Mouse (Mus musculus): ENCODE measurements at regions not wholly inside any gene's neighbourhood (a gene's known extent, or its start where the extent isn't known, plus 50 kb on each side); places are given as distances from the start of the nearest gene placed in this dataset.

DNA sequence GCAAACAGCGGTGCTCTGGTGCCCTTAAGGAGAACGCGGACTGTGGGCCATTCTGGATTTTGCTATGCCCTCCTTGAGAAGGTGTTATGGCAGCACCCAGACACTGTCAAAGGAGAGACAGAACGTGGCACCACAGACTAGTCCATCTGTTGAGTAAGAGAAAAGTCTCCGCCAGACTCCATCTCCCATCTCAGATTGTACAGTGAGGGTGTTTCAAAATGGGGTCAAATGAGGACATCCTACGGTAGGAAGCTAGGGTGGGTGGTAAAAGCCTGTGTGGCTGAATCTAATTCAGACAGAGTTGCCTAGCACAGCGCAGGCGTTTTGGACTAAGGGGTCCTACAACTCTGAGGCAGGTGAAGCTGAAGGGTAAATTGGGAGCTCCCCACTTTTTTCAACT is 366.1 kb downstream of the Abcc12 start:
- no peaks in the 10 kb centered on the region for H3K9me3 ChIP-seq
- H3K4me3 ChIP-seq, result no peak overlapping the region
- H3K9ac ChIP-seq, result no peak overlapping the region
- no peak overlapping the region for H3K4me2 ChIP-seq
- H3K27me3 ChIP-seq (replicated peaks), result no peaks in the 10 kb centered on the region
- H3K27ac ChIP-seq (replicated peaks), result no peak overlapping the region
- no peaks in the 10 kb centered on the region for H3K36me3 ChIP-seq
- 84% methylated on average over 8 of the region's 8 CpGs for WGBS
- ATAC-seq (ENCODE audit: extremely low read depth, insufficient number of reproducible peaks, low FRiP score, low TSS enrichment), result no peak
- no peaks in the 10 kb centered on the region for H3K4me1 ChIP-seq

DNA sequence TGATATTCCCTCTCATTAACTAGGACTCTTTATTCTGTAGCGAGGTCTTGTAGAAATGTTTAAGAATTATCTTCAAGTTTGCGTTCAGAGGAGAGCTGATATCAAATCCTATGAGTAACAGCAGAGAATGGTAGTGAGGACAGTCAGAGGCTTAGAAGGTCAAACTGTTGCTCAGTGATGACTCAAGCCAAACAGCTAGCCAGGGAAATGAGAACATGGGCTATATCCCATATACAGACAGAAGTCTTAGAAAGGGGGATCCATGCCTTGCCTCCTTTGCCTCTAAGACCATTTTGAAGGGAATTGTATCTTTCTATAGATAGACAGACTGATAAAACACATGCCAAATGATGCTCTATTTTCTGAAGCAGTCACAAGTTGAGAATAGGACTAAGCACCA is 368.0 kb downstream of the Abcc12 start:
- Histone ChIP-seq H3K27me3 (replicated peaks) (no peaks in the 10 kb centered on the region), H3K36me3 (no peaks in the 10 kb centered on the region), H3K4me2 (no peak overlapping the region), H3K27ac (replicated peaks) (no peak overlapping the region), H3K4me1 (no peaks in the 10 kb centered on the region), H3K4me3 (no peak overlapping the region), H3K9ac (no peak overlapping the region), H3K9me3 (no peaks in the 10 kb centered on the region)
- WGBS, result 74% methylated on average over 2 of the region's 2 CpGs
- ATAC-seq (ENCODE audit: extremely low read depth, insufficient number of reproducible peaks, low FRiP score, low TSS enrichment), result no peak

DNA sequence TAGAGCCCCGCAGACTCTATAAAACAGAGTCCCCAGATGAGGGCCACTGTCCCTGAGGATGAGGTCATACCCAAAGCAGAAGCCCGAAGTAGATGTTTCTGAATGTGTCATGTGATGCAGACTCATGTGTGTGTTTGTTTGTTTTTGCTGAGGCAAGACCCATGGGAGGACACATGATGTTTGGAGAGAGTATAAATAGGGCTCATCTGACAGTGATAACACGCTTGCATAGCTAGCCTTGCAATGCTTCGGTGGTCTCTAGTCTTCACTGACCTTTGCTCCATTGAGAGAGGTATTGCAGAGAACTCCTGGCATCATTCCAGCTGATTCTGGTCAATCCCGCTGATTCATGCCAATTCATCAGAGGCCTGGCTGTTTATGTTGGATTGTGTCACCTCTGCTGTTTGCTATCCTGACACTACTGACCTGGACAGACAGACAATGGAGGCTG is 368.1 kb downstream of the Phkb start:
- Histone ChIP-seq H3K4me2 (no peak overlapping the region), H3K4me1 (no peaks in the 10 kb centered on the region), H3K27me3 (replicated peaks) (no peaks in the 10 kb centered on the region), H3K4me3 (no peak overlapping the region), H3K27ac (replicated peaks) (no peak overlapping the region), H3K9ac (no peak overlapping the region), H3K9me3 (no peaks in the 10 kb centered on the region), H3K36me3 (no peaks in the 10 kb centered on the region)
- WGBS, result 53% methylated on average over 5 of the region's 5 CpGs
- ATAC-seq (ENCODE audit: extremely low read depth, insufficient number of reproducible peaks, low FRiP score, low TSS enrichment), result no peak

DNA sequence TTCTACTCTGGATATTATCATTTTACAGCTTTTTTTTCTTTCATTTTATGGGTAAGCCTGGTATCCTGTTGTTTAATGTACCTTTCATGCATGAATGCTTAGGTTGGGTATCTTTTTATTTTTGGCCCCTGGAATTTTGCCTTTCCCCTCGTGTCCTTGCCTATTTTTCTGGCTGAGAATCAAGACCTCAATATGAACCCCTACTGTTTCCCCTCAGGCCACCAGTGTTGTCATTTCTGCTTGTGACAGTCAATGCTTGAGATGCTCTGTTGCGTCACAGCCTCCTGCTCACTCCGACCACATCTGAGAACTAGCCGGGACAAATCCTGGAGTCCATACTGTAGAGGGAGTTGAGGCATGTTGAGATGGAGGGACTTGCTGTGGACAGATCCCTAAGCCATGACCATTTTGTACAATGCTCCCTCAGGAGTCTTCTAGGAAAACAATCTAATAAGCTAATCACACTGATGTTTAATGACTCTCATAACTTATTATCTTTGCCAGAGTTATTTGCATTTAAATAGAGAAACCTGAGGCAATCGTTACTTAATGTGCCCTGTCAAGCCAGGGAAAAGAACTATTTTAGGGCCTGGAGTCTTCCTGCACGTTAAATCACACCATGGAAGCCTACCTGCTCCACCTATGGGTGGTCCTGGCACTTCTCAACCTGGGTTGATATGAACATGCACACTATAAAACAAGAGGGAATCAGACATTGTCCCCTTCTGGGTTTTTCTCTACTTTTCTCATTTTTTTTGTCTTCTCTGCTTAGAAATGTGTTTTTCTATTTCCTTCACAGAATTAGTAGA is 363.9 kb downstream of the Phkb start:
- Histone ChIP-seq H3K27ac (replicated peaks) (no peak overlapping the region), H3K36me3 (no peaks in the 10 kb centered on the region), H3K9me3 (no peaks in the 10 kb centered on the region), H3K4me2 (no peak overlapping the region), H3K27me3 (replicated peaks) (no peaks in the 10 kb centered on the region), H3K4me1 (peaks cover 5% of the 10 kb centered on the region; the same call in 1 of the 2 replicates), H3K4me3 (no peak overlapping the region), H3K9ac (no peak overlapping the region)
- ATAC-seq (ENCODE audit: extremely low read depth, insufficient number of reproducible peaks, low FRiP score, low TSS enrichment), result no peak
- 62% methylated on average over 6 of the region's 6 CpGs for WGBS

DNA sequence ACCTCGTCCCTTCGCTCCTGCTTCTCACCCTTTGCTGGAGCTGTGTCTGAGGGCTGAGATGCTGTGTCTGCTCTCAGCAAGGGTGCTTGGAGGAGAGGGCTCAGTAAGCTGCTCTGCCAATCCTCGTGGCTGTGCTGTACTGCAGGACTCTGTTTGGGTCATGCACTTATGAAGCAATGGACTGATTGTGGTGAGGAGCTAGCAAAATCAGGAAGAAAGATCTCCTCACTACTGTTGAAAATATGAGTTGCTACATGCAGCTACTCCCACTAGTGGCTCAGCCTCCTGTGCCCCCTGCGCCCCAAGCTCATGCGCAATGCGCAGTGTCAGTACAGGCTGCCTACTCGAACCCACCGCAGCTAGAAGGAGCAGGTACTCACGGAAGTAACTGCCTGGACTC is 362.3 kb downstream of the Phkb start:
- ATAC-seq (ENCODE audit: extremely low read depth, insufficient number of reproducible peaks, low FRiP score, low TSS enrichment), result no peak
- Histone ChIP-seq H3K4me2 (no peak overlapping the region), H3K4me3 (no peak overlapping the region), H3K27me3 (replicated peaks) (no peaks in the 10 kb centered on the region), H3K27ac (replicated peaks) (no peak overlapping the region), H3K36me3 (no peaks in the 10 kb centered on the region), H3K4me1 (peaks cover 5% of the 10 kb centered on the region; the same call in 1 of the 2 replicates), H3K9me3 (no peaks in the 10 kb centered on the region), H3K9ac (no peak overlapping the region)
- WGBS, result 63% methylated on average over 9 of the region's 9 CpGs

DNA sequence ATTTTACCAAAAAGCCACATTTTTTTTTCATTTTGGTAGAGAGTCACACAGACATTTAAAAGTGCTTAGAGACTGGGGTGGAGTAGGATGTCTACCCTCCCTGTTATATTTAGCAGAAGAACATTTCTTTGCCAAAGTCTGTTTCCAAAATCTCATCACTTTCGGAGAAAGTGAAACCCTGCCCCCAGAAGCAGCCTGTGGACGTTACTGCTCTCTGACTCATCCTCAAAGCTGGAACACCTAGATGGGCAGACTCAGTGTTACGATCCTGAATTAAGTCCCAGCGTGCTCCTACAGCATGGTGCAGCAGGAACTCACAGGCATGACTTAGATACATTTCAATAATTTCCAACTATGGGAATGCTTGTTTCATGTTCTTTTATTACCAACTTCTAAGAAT is 361.1 kb downstream of the Phkb start:
- Histone ChIP-seq H3K27ac (replicated peaks) (no peak overlapping the region), H3K4me2 (no peak overlapping the region), H3K9me3 (no peaks in the 10 kb centered on the region), H3K9ac (no peak overlapping the region), H3K4me3 (no peak overlapping the region), H3K36me3 (no peaks in the 10 kb centered on the region), H3K27me3 (replicated peaks) (no peaks in the 10 kb centered on the region), H3K4me1 (peaks cover 5% of the 10 kb centered on the region; the same call in 1 of the 2 replicates)
- no peak for ATAC-seq (ENCODE audit: extremely low read depth, insufficient number of reproducible peaks, low FRiP score, low TSS enrichment)
- WGBS, result 71% methylated on average over 4 of the region's 4 CpGs

DNA sequence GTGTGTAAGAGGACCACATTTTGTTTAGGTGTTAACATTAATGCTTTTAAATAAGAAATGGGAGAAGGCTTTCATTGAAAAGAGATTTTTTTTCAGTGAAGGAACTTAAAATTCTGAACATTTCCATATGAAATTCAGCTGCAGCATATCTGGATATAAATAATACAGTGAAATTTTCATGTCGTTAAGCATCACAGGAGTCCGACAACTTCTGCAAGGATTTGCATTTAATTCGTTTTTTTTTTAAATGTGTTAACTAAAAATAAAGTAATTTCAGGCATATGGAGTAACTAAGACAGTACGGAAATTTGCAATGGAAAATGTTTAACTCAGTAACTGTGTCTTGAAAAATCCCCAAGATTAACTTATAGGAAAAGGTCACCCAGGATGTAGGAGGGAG is 351.5 kb downstream of the Phkb start:
- no peak overlapping the region for H3K9ac ChIP-seq
- H3K36me3 ChIP-seq, result no peaks in the 10 kb centered on the region
- H3K9me3 ChIP-seq, result no peaks in the 10 kb centered on the region
- H3K4me3 ChIP-seq, result no peak overlapping the region
- H3K4me1 ChIP-seq, result no peaks in the 10 kb centered on the region
- H3K27me3 ChIP-seq (replicated peaks), result no peaks in the 10 kb centered on the region
- H3K4me2 ChIP-seq, result no peak overlapping the region
- no peak overlapping the region for H3K27ac ChIP-seq (replicated peaks)
- ATAC-seq (ENCODE audit: extremely low read depth, insufficient number of reproducible peaks, low FRiP score, low TSS enrichment), result no peak
- 61% methylated on average over 4 of the region's 4 CpGs for WGBS

DNA sequence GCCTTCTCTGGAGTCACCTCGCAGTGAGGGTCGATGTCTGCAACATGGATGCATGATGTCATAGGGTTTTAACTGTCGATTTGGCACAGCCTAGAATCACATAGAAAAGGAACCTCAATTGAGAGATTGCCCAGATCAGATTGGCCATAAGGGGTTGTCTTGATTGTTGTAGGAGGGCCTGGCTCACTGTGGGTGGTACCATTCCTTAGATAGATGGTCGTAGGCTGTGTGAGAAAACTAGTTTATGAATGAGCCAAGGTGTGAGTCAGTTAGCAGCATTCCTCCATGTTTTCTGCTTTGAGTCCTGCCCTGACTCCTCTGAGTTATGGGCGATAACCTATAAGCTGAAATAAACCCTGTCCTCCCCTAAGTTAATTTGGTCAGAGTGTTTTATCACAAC is 343.9 kb downstream of the Phkb start:
- Histone ChIP-seq H3K27ac (replicated peaks) (no peak overlapping the region), H3K4me2 (no peak overlapping the region), H3K9ac (no peak overlapping the region), H3K27me3 (replicated peaks) (no peaks in the 10 kb centered on the region), H3K4me3 (no peak overlapping the region), H3K4me1 (no peaks in the 10 kb centered on the region), H3K36me3 (no peaks in the 10 kb centered on the region), H3K9me3 (no peaks in the 10 kb centered on the region)
- WGBS, result 76% methylated on average over 5 of the region's 5 CpGs
- no peak for ATAC-seq (ENCODE audit: extremely low read depth, insufficient number of reproducible peaks, low FRiP score, low TSS enrichment)

DNA sequence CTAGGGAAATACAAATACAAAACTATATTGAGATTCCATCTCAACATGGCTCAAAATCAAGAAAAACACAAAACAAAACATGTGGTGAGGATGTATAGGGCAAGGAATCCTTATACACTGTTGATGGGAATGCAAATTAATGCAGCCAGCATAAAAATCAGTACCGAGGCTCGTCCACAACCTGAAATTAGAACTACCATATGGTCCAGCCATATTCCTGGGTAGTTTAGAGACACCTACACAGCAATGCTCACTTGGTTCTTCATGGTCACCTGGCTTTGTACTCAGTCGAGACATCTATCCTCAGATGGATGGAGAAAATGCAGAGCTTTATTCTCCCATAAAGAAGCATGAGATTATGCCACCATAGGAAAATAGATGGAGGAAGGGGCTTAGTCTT is 340.0 kb downstream of the Phkb start:
- no peak for ATAC-seq (ENCODE audit: extremely low read depth, insufficient number of reproducible peaks, low FRiP score, low TSS enrichment)
- Histone ChIP-seq H3K27ac (replicated peaks) (no peak overlapping the region), H3K9ac (no peak overlapping the region), H3K9me3 (no peaks in the 10 kb centered on the region), H3K36me3 (no peaks in the 10 kb centered on the region), H3K4me1 (no peaks in the 10 kb centered on the region), H3K27me3 (replicated peaks) (no peaks in the 10 kb centered on the region), H3K4me3 (no peak overlapping the region), H3K4me2 (no peak overlapping the region)
- 75% methylated on average over 3 of the region's 3 CpGs for WGBS

DNA sequence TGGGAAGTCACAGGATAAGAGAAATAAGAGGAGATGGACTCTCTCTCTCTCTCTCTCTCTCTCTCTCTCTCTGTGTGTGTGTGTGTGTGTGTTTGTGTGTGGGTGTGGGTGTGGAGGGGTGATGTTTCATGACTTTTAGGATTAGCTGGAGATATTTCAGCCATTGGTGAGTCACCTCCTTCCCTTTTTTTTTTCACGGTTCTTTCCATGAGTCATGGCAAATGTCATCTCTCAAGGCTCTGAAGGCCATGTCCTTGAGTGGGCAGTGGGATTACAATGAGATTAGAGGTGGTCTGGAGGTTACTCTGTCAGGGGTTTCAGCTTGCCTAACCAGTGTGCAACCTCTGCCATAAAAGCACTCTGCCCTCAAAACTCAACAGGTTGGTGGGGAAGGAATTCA is 329.3 kb downstream of the Phkb start:
- Histone ChIP-seq H3K4me1 (no peaks in the 10 kb centered on the region), H3K4me2 (no peak overlapping the region), H3K4me3 (no peak overlapping the region), H3K27me3 (replicated peaks) (no peaks in the 10 kb centered on the region), H3K27ac (replicated peaks) (no peak overlapping the region), H3K36me3 (no peaks in the 10 kb centered on the region), H3K9ac (no peak overlapping the region), H3K9me3 (no peaks in the 10 kb centered on the region)
- WGBS, result 29% methylated on average over 1 of the region's 1 CpGs
- ATAC-seq (ENCODE audit: extremely low read depth, insufficient number of reproducible peaks, low FRiP score, low TSS enrichment), result no peak

DNA sequence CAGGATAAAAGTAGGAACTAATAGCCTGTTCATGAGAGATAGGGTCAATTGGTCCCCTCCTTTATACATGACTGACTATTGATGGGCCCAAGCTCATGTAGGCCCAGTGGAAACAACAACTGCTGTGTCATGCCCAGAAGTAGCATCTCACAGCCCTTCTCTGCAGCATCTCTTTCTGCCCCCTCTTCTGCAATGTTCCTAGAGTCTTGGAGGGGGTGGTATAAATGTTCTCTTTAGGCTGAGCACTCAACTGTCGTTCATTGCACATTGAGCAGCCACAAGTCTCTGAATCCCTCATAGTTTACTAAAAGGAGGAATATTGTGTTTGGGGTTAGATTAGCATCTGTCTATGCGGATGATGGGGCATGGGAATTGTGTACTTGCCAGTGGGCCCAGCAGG is 324.1 kb downstream of the Phkb start:
- Histone ChIP-seq H3K27me3 (replicated peaks) (no peaks in the 10 kb centered on the region), H3K4me1 (no peaks in the 10 kb centered on the region), H3K27ac (replicated peaks) (no peak overlapping the region), H3K9me3 (no peaks in the 10 kb centered on the region), H3K9ac (no peak overlapping the region), H3K4me3 (no peak overlapping the region), H3K36me3 (no peaks in the 10 kb centered on the region), H3K4me2 (no peak overlapping the region)
- 75% methylated on average over 2 of the region's 2 CpGs for WGBS
- no peak for ATAC-seq (ENCODE audit: extremely low read depth, insufficient number of reproducible peaks, low FRiP score, low TSS enrichment)

DNA sequence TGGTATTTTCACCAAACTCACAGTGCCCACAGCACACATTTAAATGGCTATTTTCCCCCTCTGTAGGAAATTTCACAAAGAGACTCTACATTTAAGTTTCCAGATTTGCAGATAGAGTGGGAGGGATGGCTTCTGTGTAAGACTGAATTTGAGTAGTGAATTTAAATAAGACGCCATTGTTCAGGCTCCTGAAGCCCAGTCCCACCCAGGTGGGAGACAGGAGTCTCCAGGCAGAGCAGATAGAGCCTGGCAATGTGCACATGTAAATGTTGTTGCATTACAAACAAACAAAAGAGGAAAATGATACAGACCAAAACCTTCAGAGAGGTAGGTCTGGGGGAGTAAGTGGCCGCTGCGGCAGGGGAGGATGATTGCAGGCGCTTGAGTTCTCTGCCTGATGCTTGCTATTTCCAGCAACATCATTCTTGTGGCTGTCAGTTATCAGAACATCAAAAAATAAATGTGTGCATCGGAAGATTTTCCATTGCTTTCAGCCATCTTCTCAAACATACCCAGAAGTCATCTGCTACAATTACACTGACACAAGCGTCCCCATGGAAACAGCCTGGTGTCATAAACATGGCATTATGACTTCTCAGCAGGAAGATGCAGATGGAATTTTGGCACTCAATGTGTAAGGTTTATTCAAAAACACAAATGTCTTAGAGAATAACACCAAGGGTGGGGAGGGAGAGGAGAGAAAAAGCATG is 318.5 kb downstream of the Phkb start:
- Histone ChIP-seq H3K4me1 (no peaks in the 10 kb centered on the region), H3K36me3 (no peaks in the 10 kb centered on the region), H3K9me3 (no peaks in the 10 kb centered on the region), H3K4me3 (no peak overlapping the region), H3K27me3 (replicated peaks) (no peaks in the 10 kb centered on the region), H3K27ac (replicated peaks) (no peak overlapping the region), H3K9ac (no peak overlapping the region), H3K4me2 (no peak overlapping the region)
- no peak for ATAC-seq (ENCODE audit: extremely low read depth, insufficient number of reproducible peaks, low FRiP score, low TSS enrichment)
- 79% methylated on average over 6 of the region's 6 CpGs for WGBS
